Mouse (Mus musculus) brain, embryonic 14.5 days (tissue): ENCODE results near the gene Olfr480.

Source experiments
- CTCF ChIP-seq: fragments of 200-500 bp; IDR thresholded peaks from 2 replicates; pipeline ENCODE4 v1.5.1; 2012; ENCODE audit warnings: inconsistent platforms, mild to moderate bottlenecking, moderate library complexity, borderline replicate concordance; ENCODE audit not compliant: insufficient read depth, insufficient read length; ENCODE audit errors: extremely low read depth
- POLR2A ChIP-seq: fragments of 200-500 bp; IDR thresholded peaks from 2 replicates; pipeline ENCODE4 v1.6.1; 2012; ENCODE audit warnings: mild to moderate bottlenecking, inconsistent platforms, borderline replicate concordance; ENCODE audit not compliant: poor library complexity, insufficient read depth, insufficient read length, severe bottlenecking; ENCODE audit errors: extremely low read depth

DNA sequence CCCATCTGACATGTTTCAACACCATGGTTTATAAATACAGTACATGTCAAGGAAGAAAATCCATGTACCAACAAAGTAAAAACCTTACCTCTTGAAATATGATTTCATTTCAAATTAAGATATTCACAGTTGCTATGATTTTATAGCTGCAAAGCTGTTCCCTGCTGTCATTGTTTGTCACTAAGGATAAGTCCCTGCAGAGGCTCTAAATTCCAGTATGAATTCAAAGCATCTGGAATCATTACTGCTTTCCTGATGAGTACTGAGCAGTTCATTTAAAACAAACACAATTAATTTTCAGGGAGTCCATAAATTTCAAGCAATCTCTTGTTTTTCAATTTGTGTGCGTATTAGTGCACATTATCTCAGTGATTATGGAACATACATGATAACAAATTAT is 30.3 kb upstream of the Olfr480 start, which contains the start of gene Olfr482:
- TF ChIP-seq POLR2A (no peak), CTCF (no peak)
